Mouse (Mus musculus): Measurements from ENCODE around the gene Ring1. TPM values are rescaled to one million over a fixed set of nuclear protein-coding genes. Genes with fewer than 3 reads are reported as not detected.
"Not testable (repeated sequence)": the region's sequence is repeated elsewhere in the genome, so short reads cannot be mapped to it uniquely, and the experiment has no call there.

The Ring1 gene
- polyA plus RNA-seq, 1 experiment from 2014 or later, result 23.6 TPM

DNA sequence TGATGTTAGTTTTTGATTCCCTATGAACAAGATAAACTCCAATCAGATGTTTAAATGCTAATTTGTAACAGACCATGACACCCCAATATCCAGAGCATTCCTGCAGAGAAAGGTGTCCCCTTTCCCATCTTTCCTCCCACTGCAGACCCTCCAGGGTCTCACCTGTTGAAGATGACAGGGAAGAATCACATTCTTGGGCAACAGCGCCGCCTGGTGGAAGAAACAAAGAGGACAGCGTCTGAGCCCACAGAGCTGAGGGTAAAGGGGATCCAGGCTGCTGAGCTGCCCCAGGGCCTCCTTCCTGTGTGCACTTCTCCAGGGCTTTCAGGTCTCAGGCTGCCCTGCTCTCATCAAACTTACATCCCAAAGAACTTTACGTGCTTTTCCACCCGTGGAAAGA lies 21.1 kb downstream of the Ring1 start:
- no peak for ATAC-seq (ENCODE audit: low FRiP score)
- Histone ChIP-seq H3K4me2 (no peak overlapping the region), H3K4me3 (replicated peaks) (no peak overlapping the region), H3K9me3 (no peaks in the 10 kb centered on the region), H3K9ac (no peak overlapping the region), H3K36me3 (replicated peaks) (no peaks in the 10 kb centered on the region), H3K4me1 (peaks cover 13% of the 10 kb centered on the region), H3K27me3 (peaks cover 39% of the 10 kb centered on the region), H3K27ac (no peak overlapping the region)
- WGBS, result 4% methylated on average over 5 of the region's 5 CpGs

- 50% methylated on average over 2 of the region's 2 CpGs for WGBS
- H3K9ac ChIP-seq; H3K9me3 ChIP-seq; H3K36me3 ChIP-seq (replicated peaks); H3K4me2 ChIP-seq; H3K27ac ChIP-seq; ATAC-seq (ENCODE audit: low FRiP score); H3K4me3 ChIP-seq (replicated peaks): not testable (repeated sequence)
- Histone ChIP-seq H3K4me1 (peaks cover 13% of the 10 kb centered on the region), H3K27me3 (peaks cover 46% of the 10 kb centered on the region)
Observed at GRCm38 (mm10) chr17:34000796-34001195, 23.7 kb downstream of the Ring1 start.

GRCm38 (mm10) chr17:34000150-34000537 lies 24.3 kb downstream of the Ring1 start, which contains the start of gene H2-K1:
Gene H2-K1, minus strand, starts transcription at chr17:34000347.
- Histone ChIP-seq H3K9me3 (no peaks in the 10 kb centered on the region), H3K4me3 (replicated peaks) (peak within 1 kb of the TSS; percentile 60), H3K27ac (no peak within 1 kb of the TSS), H3K9ac (peak within 1 kb of the TSS; percentile 64), H3K27me3 (peaks cover 46% of the 10 kb centered on the region), H3K4me2 (peak within 1 kb of the TSS; percentile 96), H3K36me3 (replicated peaks) (no peaks in the 10 kb centered on the region), H3K4me1 (peaks cover 13% of the 10 kb centered on the region)
- peak; percentile 71 for ATAC-seq (ENCODE audit: low FRiP score)
- WGBS, result under 1% methylated on average over 30 of the region's 30 CpGs

DNA sequence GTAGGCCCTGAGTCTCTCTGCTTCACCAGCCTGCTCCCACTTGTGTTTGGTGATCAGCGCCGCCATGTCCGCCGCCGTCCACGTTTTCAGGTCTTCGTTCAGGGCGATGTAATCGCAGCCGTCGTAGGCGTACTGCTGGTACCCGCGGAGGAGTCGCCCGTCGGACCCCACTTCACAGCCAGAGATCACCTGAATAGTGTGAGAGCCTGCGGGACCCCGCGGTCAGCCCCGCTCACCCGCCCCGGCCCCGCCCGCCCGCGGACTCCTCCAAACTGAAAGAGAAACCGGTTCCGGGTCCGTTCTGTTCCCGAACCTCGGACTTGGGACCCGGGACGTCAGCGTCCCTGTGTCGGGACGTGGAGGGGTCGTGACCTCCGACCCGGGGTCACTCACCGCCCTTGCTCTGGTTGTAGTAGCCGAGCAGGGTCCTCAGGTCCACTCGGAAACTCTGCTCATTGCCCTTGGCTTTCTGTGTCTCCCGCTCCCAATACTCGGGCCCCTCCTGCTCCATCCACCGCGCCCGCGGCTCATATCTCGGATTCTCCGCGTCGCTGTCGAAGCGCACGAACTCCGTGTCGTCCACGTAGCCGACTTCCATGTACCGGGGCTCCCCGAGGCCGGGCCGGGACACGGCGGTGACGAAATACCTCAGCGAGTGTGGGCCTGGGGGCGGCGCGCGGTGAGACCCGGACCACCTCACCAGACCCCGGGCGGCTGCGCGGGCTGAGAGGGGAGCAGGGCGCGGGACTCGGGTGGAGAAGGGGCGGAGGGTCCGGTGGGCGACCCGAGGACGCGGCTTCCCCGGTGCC lies 24.9 kb downstream of the Ring1 start:
- H3K4me3 ChIP-seq (replicated peaks), result peak overlapping the region; percentile 60
- peaks cover 46% of the 10 kb centered on the region for H3K27me3 ChIP-seq
- peak overlapping the region; percentile 64 for H3K9ac ChIP-seq
- peak; percentile 51 for ATAC-seq (ENCODE audit: low FRiP score)
- no peak overlapping the region for H3K27ac ChIP-seq
- no peaks in the 10 kb centered on the region for H3K36me3 ChIP-seq (replicated peaks)
- H3K4me1 ChIP-seq, result peaks cover 13% of the 10 kb centered on the region
- peak overlapping the region; percentile 96 for H3K4me2 ChIP-seq
- 2% methylated on average over 87 of the region's 87 CpGs for WGBS
- no peaks in the 10 kb centered on the region for H3K9me3 ChIP-seq

GRCm38 (mm10) chr17:33998697-33999096 lies 25.8 kb downstream of the Ring1 start:
- ATAC-seq (ENCODE audit: low FRiP score); H3K4me3 ChIP-seq (replicated peaks); H3K4me2 ChIP-seq; H3K27ac ChIP-seq; H3K36me3 ChIP-seq (replicated peaks); H3K9me3 ChIP-seq; H3K9ac ChIP-seq: not testable (repeated sequence)
- 61% methylated on average over 5 of the region's 5 CpGs for WGBS
- peaks cover 46% of the 10 kb centered on the region for H3K27me3 ChIP-seq
- H3K4me1 ChIP-seq, result peaks cover 13% of the 10 kb centered on the region

GRCm38 (mm10) chr17:33997025-33997424 lies 27.5 kb downstream of the Ring1 start:
- H3K4me2 ChIP-seq; ATAC-seq (ENCODE audit: low FRiP score); H3K4me3 ChIP-seq (replicated peaks); H3K9me3 ChIP-seq; H3K27ac ChIP-seq; H3K9ac ChIP-seq; H3K36me3 ChIP-seq (replicated peaks): not testable (repeated sequence)
- H3K4me1 ChIP-seq, result peaks cover 13% of the 10 kb centered on the region
- peaks cover 42% of the 10 kb centered on the region for H3K27me3 ChIP-seq
- WGBS, result 97% methylated on average over 2 of the region's 2 CpGs

DNA sequence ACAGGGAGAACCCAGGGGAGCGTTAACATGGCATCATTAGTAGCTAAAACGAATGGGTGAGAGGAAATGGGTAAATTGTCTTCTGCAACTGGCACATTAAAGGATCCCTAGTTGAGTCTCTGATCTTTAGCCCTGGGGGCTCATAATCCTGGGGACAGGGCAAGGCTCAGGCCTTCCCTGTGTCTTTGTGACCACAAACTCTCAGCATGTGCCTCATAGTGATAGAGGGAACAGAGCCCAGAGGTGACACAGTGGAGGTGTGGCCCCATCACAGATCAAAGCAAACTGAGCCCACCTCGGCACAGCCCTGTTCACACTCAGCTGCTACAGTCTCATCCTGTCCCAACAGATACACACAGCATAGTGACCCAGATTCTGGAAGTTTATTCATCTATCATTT lies 28.8 kb downstream of the Ring1 start:
- Histone ChIP-seq H3K27ac (no peak overlapping the region), H3K27me3 (peaks cover 28% of the 10 kb centered on the region), H3K4me3 (replicated peaks) (no peak overlapping the region), H3K4me2 (no peak overlapping the region), H3K9me3 (no peaks in the 10 kb centered on the region), H3K4me1 (peaks cover 13% of the 10 kb centered on the region), H3K36me3 (replicated peaks) (no peaks in the 10 kb centered on the region), H3K9ac (no peak overlapping the region)
- 71% methylated on average over 3 of the region's 3 CpGs for WGBS
- ATAC-seq (ENCODE audit: low FRiP score), result no peak

GRCm38 (mm10) chr17:33994959-33995358 lies 29.5 kb downstream of the Ring1 start:
- Histone ChIP-seq H3K9ac (no peak overlapping the region), H3K27me3 (peaks cover 21% of the 10 kb centered on the region), H3K9me3 (no peaks in the 10 kb centered on the region), H3K4me3 (replicated peaks) (no peak overlapping the region), H3K4me1 (peaks cover 9% of the 10 kb centered on the region), H3K27ac (no peak overlapping the region), H3K4me2 (no peak overlapping the region), H3K36me3 (replicated peaks) (no peaks in the 10 kb centered on the region)
- ATAC-seq (ENCODE audit: low FRiP score), result no peak
- WGBS, result 91% methylated on average over 8 of the region's 8 CpGs

GRCm38 (mm10) chr17:33991788-33992664 lies 32.5 kb downstream of the Ring1 start:
- peak; percentile 39; the same call in 1 of the 2 replicates for ATAC-seq (ENCODE audit: low FRiP score)

DNA sequence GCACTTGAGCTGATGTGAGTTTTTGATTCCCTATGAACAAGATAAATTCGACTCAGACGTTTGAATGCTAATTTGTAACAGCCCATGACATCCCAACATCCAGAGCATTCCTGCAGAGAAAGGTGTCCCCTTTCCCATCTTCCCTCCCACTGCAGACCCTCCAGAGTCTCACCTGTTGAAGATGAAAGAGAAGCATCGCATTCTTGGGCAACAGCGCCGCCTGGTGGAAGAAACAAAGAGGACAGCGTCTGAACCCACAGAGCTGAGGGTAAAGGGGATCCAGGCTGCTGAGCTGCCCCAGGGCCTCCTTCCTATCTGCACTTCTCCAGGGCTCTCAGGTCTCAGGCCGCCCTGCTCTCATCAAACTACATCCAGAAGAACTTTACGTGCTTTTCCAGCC lies 42.3 kb downstream of the Ring1 start:
- not testable (repeated sequence) for H3K27ac ChIP-seq; H3K9ac ChIP-seq; H3K9me3 ChIP-seq; H3K36me3 ChIP-seq (replicated peaks); ATAC-seq (ENCODE audit: low FRiP score)
- peaks cover 36% of the 10 kb centered on the region for H3K27me3 ChIP-seq
- H3K4me1 ChIP-seq, result peaks cover 20% of the 10 kb centered on the region
- H3K4me3 ChIP-seq (replicated peaks), result peak overlapping the region; percentile 45
- peak overlapping the region; percentile 59 for H3K4me2 ChIP-seq
- WGBS, result 11% methylated on average over 8 of the region's 8 CpGs

More at GRCm38 (mm10) chr17:33991788-33992664, 32.5 kb downstream of the Ring1 start:
- Histone ChIP-seq H3K27me3 (0 out of 2 replicates have a peak, but pooled peaks cover 7% of the 10 kb centered on the region), H3K9me3 (no peaks in the 10 kb centered on the region), H3K27ac (no peak overlapping the region), H3K4me2 (no peak overlapping the region), H3K36me3 (replicated peaks) (no peaks in the 10 kb centered on the region), H3K4me1 (no peaks in the 10 kb centered on the region), H3K9ac (no peak overlapping the region), H3K4me3 (replicated peaks) (no peak overlapping the region)
- 31% methylated on average over 10 of the region's 10 CpGs for WGBS

- WGBS, result under 1% methylated on average over 27 of the region's 27 CpGs
- peaks cover 44% of the 10 kb centered on the region for H3K27me3 ChIP-seq
- H3K36me3 ChIP-seq (replicated peaks); H3K9me3 ChIP-seq: not testable (repeated sequence)
- peaks cover 20% of the 10 kb centered on the region for H3K4me1 ChIP-seq
- ATAC-seq (ENCODE audit: low FRiP score), result peak; percentile 95
- peak overlapping the region; percentile 62 for H3K9ac ChIP-seq
- peak overlapping the region; percentile 59 for H3K4me2 ChIP-seq
- H3K4me3 ChIP-seq (replicated peaks), result peak overlapping the region; percentile 45
- peak overlapping the region; percentile 90 for H3K27ac ChIP-seq
Observed at GRCm38 (mm10) chr17:33981192-33981909, 43.1 kb downstream of the Ring1 start.
